Mouse (Mus musculus): ENCODE measurements at regions not wholly inside any gene's neighbourhood (a gene's known extent, or its start where the extent isn't known, plus 50 kb on each side); places are given as distances from the start of the nearest gene placed in this dataset.

DNA sequence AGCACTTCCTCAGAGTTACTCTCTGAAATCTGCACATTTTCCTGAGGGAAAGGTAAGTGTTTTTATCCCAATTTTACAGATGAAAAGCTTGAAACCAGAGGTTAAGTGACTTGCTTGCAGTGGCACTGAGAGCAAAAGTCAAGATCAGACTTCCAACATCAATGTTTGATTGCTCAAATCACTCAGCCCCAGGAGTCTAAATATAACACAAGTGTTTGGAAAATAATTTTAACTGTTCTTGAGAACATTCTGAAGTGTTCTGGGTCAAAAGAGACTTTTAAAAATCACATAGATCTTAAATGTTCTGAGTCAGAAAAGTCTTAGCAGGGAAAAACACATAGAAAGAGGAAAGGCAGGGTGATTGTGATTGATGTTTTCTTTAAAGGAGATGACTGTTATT is 848.6 kb upstream of the Cntnap5a start:
- no peaks in the 10 kb centered on the region for H3K36me3 ChIP-seq (ENCODE audit: control insufficient read depth, insufficient read depth, low read length)
- TF ChIP-seq POLR2A (IDR thresholded peaks at IDR 0.05; ENCODE audit: borderline replicate concordance, extremely low read depth, insufficient read depth, insufficient read length) = no peak
- no peak overlapping the region for H3K4me3 ChIP-seq (replicated peaks; ENCODE audit: low read length)
- H3K9ac ChIP-seq (ENCODE audit: low read depth, low read length, severe bottlenecking) = no peak overlapping the region
- DNase-seq (ENCODE audit: low spot score) (no peak), ATAC-seq (ENCODE audit: low FRiP score, low read depth) (no peak)
- H3K27me3 ChIP-seq (ENCODE audit: control insufficient read depth, insufficient read depth, low read length) = no peaks in the 10 kb centered on the region
- no peaks in the 10 kb centered on the region for H3K9me3 ChIP-seq (ENCODE audit: control insufficient read depth, low read length)
- no peak overlapping the region for H3K4me2 ChIP-seq (replicated peaks; ENCODE audit: low read depth, low read length, severe bottlenecking)
- no peak overlapping the region for H3K27ac ChIP-seq (replicated peaks; ENCODE audit: low read depth, low read length)
- no peaks in the 10 kb centered on the region for H3K4me1 ChIP-seq (ENCODE audit: control insufficient read depth, insufficient read depth, low read length)

DNA sequence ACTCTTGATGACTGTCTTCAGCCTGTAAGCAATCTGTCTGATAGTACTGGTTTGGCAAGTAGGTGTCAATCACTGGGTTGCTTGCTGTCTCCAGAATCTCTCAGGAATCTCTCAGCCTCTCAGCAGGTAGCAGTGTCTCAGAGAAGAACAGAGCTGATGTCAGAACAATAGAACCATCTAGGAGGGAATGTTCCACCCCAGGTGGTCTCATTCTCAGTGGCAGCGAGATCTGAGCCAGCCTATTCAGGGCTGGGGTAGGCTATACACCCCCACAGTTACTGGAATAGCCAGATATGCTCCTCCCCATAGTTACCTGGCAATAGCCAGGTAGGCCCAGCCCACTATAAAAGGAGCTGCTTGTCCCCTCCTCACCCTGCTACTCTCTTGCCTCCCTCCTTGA is 834.9 kb upstream of the Cntnap5a start:
- Histone ChIP-seq H3K9ac (ENCODE audit: low read depth, low read length, severe bottlenecking) (no peak overlapping the region), H3K27ac (replicated peaks; ENCODE audit: low read depth, low read length) (no peak overlapping the region), H3K4me1 (ENCODE audit: control insufficient read depth, insufficient read depth, low read length) (no peaks in the 10 kb centered on the region), H3K27me3 (ENCODE audit: control insufficient read depth, insufficient read depth, low read length) (no peaks in the 10 kb centered on the region), H3K4me2 (replicated peaks; ENCODE audit: low read depth, low read length, severe bottlenecking) (no peak overlapping the region), H3K4me3 (replicated peaks; ENCODE audit: low read length) (no peak overlapping the region), H3K36me3 (ENCODE audit: control insufficient read depth, insufficient read depth, low read length) (no peaks in the 10 kb centered on the region), H3K9me3 (ENCODE audit: control insufficient read depth, low read length) (no peaks in the 10 kb centered on the region)
- WGBS = 0% methylated on average over 1 of the region's 1 CpGs
- ATAC-seq (ENCODE audit: low FRiP score, low read depth) (no peak), DNase-seq (ENCODE audit: low spot score) (no peak)
- TF ChIP-seq POLR2A (IDR thresholded peaks at IDR 0.05; ENCODE audit: borderline replicate concordance, extremely low read depth, insufficient read depth, insufficient read length) = no peak

DNA sequence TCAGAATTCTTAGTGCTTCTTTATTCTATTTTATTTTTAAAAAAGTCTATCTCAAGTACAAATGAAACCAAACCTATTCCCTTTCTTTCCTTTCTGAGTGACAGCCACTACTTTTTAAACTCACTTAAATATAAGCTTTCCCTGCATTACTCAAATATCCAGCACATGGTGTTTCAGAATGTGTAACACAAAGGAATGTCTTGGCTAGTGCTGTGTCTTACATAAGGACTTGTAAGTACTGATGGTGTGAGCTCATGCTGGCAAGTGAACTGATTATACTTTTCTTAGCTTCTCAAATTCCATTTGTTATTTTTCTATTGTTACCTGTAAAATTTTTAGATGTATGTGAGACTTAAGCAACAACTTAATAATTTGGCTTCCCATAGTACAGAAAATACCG is 823.6 kb upstream of the Cntnap5a start:
- H3K9me3 ChIP-seq (ENCODE audit: control insufficient read depth, low read length) = no peaks in the 10 kb centered on the region
- 88% methylated on average over 1 of the region's 1 CpGs for WGBS
- H3K9ac ChIP-seq (ENCODE audit: low read depth, low read length, severe bottlenecking) = no peak overlapping the region
- no peak overlapping the region for H3K27ac ChIP-seq (replicated peaks; ENCODE audit: low read depth, low read length)
- H3K27me3 ChIP-seq (ENCODE audit: control insufficient read depth, insufficient read depth, low read length) = no peaks in the 10 kb centered on the region
- no peaks in the 10 kb centered on the region for H3K36me3 ChIP-seq (ENCODE audit: control insufficient read depth, insufficient read depth, low read length)
- TF ChIP-seq POLR2A (IDR thresholded peaks at IDR 0.05; ENCODE audit: borderline replicate concordance, extremely low read depth, insufficient read depth, insufficient read length) = no peak
- no peak overlapping the region for H3K4me2 ChIP-seq (replicated peaks; ENCODE audit: low read depth, low read length, severe bottlenecking)
- DNase-seq (ENCODE audit: low spot score) (no peak), ATAC-seq (ENCODE audit: low FRiP score, low read depth) (no peak)
- no peaks in the 10 kb centered on the region for H3K4me1 ChIP-seq (ENCODE audit: control insufficient read depth, insufficient read depth, low read length)
- H3K4me3 ChIP-seq (replicated peaks; ENCODE audit: low read length) = no peak overlapping the region

DNA sequence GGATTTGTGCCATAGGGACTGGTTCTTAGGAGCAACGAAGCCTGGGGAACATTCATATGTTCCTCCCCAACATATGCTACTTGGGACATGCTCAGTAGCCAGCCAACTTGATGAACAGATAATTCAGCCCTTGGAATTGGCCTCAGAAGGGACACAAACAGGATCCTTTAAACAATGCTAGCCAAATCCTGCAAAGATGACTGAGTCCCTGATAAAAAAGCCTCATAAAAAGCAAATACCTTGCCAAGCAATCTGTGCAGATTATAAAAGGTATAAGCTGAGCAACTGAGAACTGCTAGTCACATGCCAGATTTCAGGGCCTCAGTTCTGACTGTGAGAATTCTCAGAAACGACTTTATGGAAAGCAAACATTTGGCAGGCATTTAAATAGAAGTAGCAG is 821.6 kb upstream of the Cntnap5a start:
- H3K9ac ChIP-seq (ENCODE audit: low read depth, low read length, severe bottlenecking) = no peak overlapping the region
- DNase-seq (ENCODE audit: low spot score) = peak; percentile 5
- no peaks in the 10 kb centered on the region for H3K27me3 ChIP-seq (ENCODE audit: control insufficient read depth, insufficient read depth, low read length)
- H3K27ac ChIP-seq (replicated peaks; ENCODE audit: low read depth, low read length) = no peak overlapping the region
- H3K4me3 ChIP-seq (replicated peaks; ENCODE audit: low read length) = no peak overlapping the region
- H3K4me2 ChIP-seq (replicated peaks; ENCODE audit: low read depth, low read length, severe bottlenecking) = no peak overlapping the region
- TF ChIP-seq POLR2A (IDR thresholded peaks at IDR 0.05; ENCODE audit: borderline replicate concordance, extremely low read depth, insufficient read depth, insufficient read length) = no peak
- H3K9me3 ChIP-seq (ENCODE audit: control insufficient read depth, low read length) = no peaks in the 10 kb centered on the region
- WGBS = 41% methylated on average over 2 of the region's 2 CpGs
- no peak for ATAC-seq (ENCODE audit: low FRiP score, low read depth)
- no peaks in the 10 kb centered on the region for H3K4me1 ChIP-seq (ENCODE audit: control insufficient read depth, insufficient read depth, low read length)
- H3K36me3 ChIP-seq (ENCODE audit: control insufficient read depth, insufficient read depth, low read length) = no peaks in the 10 kb centered on the region

DNA sequence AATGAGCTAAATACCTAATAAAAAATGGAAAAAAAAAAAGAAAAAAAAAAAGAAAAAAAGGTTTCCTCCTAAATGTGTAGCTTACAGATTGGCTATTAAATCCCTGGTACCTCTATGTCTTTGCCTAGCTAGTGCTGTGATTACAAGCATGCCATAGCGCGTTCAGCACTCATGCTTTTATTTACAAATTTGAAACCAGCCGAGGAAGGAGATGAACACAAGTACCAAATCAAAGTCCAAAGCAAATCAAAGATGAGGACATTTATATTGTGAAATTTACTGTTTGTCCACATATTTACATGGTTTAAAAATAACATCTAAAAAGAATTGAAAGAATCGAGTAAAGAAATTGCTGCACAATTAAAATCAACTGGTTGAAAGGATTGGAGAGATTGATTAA is 808.8 kb upstream of the Cntnap5a start:
- Histone ChIP-seq H3K4me2 (replicated peaks; ENCODE audit: low read depth, low read length, severe bottlenecking) (no peak overlapping the region), H3K9me3 (ENCODE audit: control insufficient read depth, low read length) (no peaks in the 10 kb centered on the region), H3K4me1 (ENCODE audit: control insufficient read depth, insufficient read depth, low read length) (no peaks in the 10 kb centered on the region), H3K36me3 (ENCODE audit: control insufficient read depth, insufficient read depth, low read length) (no peaks in the 10 kb centered on the region), H3K4me3 (replicated peaks; ENCODE audit: low read length) (no peak overlapping the region), H3K9ac (ENCODE audit: low read depth, low read length, severe bottlenecking) (no peak overlapping the region), H3K27me3 (ENCODE audit: control insufficient read depth, insufficient read depth, low read length) (no peaks in the 10 kb centered on the region), H3K27ac (replicated peaks; ENCODE audit: low read depth, low read length) (no peak overlapping the region)
- WGBS = 92% methylated on average over 4 of the region's 4 CpGs
- ATAC-seq (ENCODE audit: low FRiP score, low read depth) (no peak), DNase-seq (ENCODE audit: low spot score) (no peak)
- TF ChIP-seq POLR2A (IDR thresholded peaks at IDR 0.05; ENCODE audit: borderline replicate concordance, extremely low read depth, insufficient read depth, insufficient read length) = no peak
